Mouse (Mus musculus): ENCODE results near the gene Begain.

- TF ChIP-seq CTCF (IDR thresholded peaks at IDR 0.05; ENCODE audit: borderline replicate concordance, insufficient read depth, low read length) (no peak), POLR2A (IDR thresholded peaks at IDR 0.05; ENCODE audit: low read depth, low read length) (no peak)
Measured at GRCm38 (mm10) chr12:109069751-109070150, 1.7 kb upstream of the Begain start.
